Mouse (Mus musculus) C2C12 (cell line): ENCODE results near the gene Camp.

Experiments
- CEBPB ChIP-seq: IDR thresholded peaks from one replicate; pipeline ENCODE4 v1.6.1; 2011; ENCODE audit warnings: low read depth, mild to moderate bottlenecking, control low read depth, moderate library complexity
- CTCF ChIP-seq: IDR thresholded peaks from one replicate; pipeline ENCODE4 v1.5.1; 2011; ENCODE audit not compliant: control insufficient read depth, insufficient read depth, insufficient read length
- MAX ChIP-seq: IDR thresholded peaks from one replicate; pipeline ENCODE4 v1.6.1; 2011; ENCODE audit warnings: mild to moderate bottlenecking, control low read depth
- MYOD1 ChIP-seq: IDR thresholded peaks from one replicate; pipeline ENCODE4 v1.6.1; 2011; ENCODE audit warnings: low read depth; ENCODE audit not compliant: control insufficient read depth, insufficient read length
- MYOG ChIP-seq: IDR thresholded peaks from one replicate; pipeline ENCODE4 v1.6.1; 2011; ENCODE audit not compliant: control insufficient read depth, insufficient read length; ENCODE audit errors: extremely low read depth
- USF1 ChIP-seq: IDR thresholded peaks from one replicate; pipeline ENCODE4 v1.6.1; 2011; ENCODE audit warnings: low read depth, mild to moderate bottlenecking, control low read depth, moderate library complexity

- no peak for TF ChIP-seq CTCF
- TF ChIP-seq MYOD1, result no peak
- TF ChIP-seq MYOG, result no peak
- TF ChIP-seq MAX, result no peak
- TF ChIP-seq USF1, result no peak
- no peak for TF ChIP-seq CEBPB
Observed at GRCm38 (mm10) chr9:109876756-109877155, 27.3 kb upstream of the Camp start.
